Mouse (Mus musculus) embryonic facial prominence, embryonic 10.5 days (tissue): ENCODE measurements around the gene Cavin4. TPM values are rescaled to one million over a fixed set of nuclear protein-coding genes. Genes with fewer than 3 reads are reported as not detected.

ENCODE experiments used
- DNase-seq: peaks from one replicate; pipeline ENCODE4 v3.0.0-alpha.2; 2017; ENCODE audit warnings: low spot score
- H3K27ac ChIP-seq: fragments of 300-500 bp; sonication (generic); replicated peaks from 2 replicates; pipeline ENCODE4 v1.5.1; 2016; ENCODE audit warnings: mild to moderate bottlenecking
- H3K27me3 ChIP-seq: fragments of 300-500 bp; sonication (generic); replicated peaks from 2 replicates; pipeline ENCODE4 v1.6.1; 2016; ENCODE audit warnings: low read depth, mild to moderate bottlenecking; ENCODE audit not compliant: poor library complexity, severe bottlenecking
- H3K36me3 ChIP-seq: fragments of 300-500 bp; sonication (generic); replicated peaks from 2 replicates; pipeline ENCODE4 v1.6.1; 2016; ENCODE audit warnings: mild to moderate bottlenecking, moderate library complexity
- H3K4me1 ChIP-seq: fragments of 300-500 bp; sonication (generic); 2 replicates; pipeline ENCODE4 v1.6.1; 2016
- H3K4me3 ChIP-seq: fragments of 300-500 bp; sonication (generic); 2 replicates; pipeline ENCODE4 v1.5.1; 2016; ENCODE audit warnings: mild to moderate bottlenecking, moderate library complexity
- H3K9me3 ChIP-seq: fragments of 300-500 bp; sonication (generic); 2 replicates; pipeline ENCODE4 v1.6.1; 2016; ENCODE audit warnings: mild to moderate bottlenecking
- WGBS: fragments of 180-500 bp; shearing (Covaris S2); methylation state at CpG from one replicate; pipeline ENCODE4 v1.1.7; 2016; 5-methylcytosine and 5-hydroxymethylcytosine counted together
- polyA plus RNA-seq: library from polyadenylated mRNA; unstranded; fragments of >200 nt; fragmentation: Nextera tagmentation; extraction: Ambion mirVana; gene quantifications from 2 replicates; pipeline ENCODE4 v1.2.1, GENCODE M21; 2016

The Cavin4 gene
- polyA plus RNA-seq, 1 experiment from 2014 or later, result 1.8 TPM

DNA sequence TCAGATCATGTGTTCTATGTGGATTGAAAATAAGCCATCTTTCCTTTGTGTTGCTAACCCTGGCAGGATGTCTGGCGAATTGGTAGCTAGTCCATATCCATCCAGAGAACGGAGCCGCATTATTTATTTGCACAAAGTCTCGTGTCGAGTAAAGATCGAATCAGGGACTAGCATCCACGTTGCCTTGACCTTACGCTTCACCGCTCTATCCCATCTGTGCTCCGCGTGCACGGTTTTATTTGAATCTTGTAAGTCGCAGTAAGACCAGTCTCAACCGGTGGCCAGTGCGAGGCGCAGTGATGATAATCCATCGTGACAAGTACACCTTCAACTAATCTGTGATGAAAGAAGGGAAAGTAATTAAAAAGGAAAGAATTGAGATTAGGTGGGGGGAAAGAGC lies 23.8 kb upstream of the Cavin4 start:
- Histone ChIP-seq H3K36me3 (peaks cover 97% of the 10 kb centered on the region), H3K9me3 (no peaks in the 10 kb centered on the region), H3K4me3 (no peak overlapping the region), H3K27me3 (no peaks in the 10 kb centered on the region), H3K4me1 (no peaks in the 10 kb centered on the region), H3K27ac (no peak overlapping the region)
- WGBS, result 92% methylated on average over 17 of the region's 17 CpGs
- DNase-seq, result no peak

- no peaks in the 10 kb centered on the region for H3K27me3 ChIP-seq
- 82% methylated on average over 6 of the region's 6 CpGs for WGBS
- H3K9me3 ChIP-seq, result peaks cover 4% of the 10 kb centered on the region; the same call in 1 of the 2 replicates
- H3K4me3 ChIP-seq, result no peak overlapping the region
- DNase-seq, result no peak
- H3K36me3 ChIP-seq, result peaks cover 98% of the 10 kb centered on the region
- no peak overlapping the region for H3K27ac ChIP-seq
- no peaks in the 10 kb centered on the region for H3K4me1 ChIP-seq
These were observed 19.5 kb upstream of the Cavin4 start for GRCm38 (mm10) chr4:48643801-48644200.

DNA sequence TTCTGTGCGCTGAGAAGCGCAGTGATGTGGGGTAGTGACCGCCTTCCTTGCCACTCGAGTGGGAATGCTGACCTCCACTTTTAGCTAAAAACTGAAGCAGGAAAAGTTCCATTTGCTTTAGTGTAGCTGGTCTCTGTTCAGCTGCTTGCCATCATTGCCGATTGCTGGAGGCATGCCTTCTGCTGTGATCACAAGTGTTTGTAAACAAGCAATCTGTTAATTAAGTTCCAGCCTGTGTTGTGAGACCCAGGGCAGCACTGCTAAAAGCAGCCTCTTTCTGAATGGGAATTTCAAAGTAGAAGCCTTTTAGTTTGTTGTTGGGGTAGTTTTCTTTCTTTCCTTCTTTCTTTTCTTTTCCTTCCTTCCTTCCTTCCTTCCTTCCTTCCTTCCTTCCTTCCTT lies 17.2 kb upstream of the Cavin4 start:
- 94% methylated on average over 5 of the region's 5 CpGs for WGBS
- Histone ChIP-seq H3K36me3 (peaks cover 97% of the 10 kb centered on the region), H3K4me3 (no peak overlapping the region), H3K9me3 (peaks cover 4% of the 10 kb centered on the region; the same call in 1 of the 2 replicates), H3K27me3 (no peaks in the 10 kb centered on the region), H3K4me1 (no peaks in the 10 kb centered on the region), H3K27ac (no peak overlapping the region)
- no peak for DNase-seq

DNA sequence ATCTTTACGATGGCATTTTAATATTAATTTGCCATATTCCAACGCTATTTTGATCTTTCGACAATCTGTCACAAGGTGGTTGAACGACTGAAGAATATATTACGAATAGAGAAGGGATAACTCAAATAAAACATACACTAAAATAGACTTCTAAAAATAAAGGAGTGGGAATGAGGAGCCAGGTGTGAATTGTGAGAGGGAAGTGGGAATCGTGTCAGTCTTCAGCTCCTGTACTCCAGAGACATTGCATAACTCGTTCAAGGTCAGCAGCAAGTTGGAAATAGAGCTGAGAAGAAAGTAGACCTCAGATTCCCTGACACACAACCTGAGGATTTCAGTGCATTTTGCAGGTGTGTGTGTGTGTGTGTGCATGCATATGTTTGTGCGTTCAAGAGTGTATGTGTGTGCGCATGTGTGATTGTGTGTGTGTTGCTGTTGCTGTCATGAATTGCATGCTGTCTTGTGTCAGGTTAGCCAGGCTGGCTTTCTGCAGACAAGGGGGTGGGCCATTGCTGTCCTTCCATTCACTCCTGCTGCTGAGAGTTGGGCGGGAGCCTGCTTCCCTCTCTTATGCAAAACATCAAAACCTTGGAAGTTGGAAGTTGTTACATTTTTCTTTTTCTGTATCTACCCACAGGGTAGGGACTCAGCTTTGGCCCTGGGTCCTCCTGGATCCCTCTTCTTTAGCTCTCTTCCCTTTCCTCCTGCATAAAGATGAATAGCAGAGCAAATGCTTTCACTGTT lies 12.5 kb upstream of the Cavin4 start:
- Histone ChIP-seq H3K9me3 (peaks cover 4% of the 10 kb centered on the region; the same call in 1 of the 2 replicates), H3K27ac (no peak overlapping the region), H3K27me3 (no peaks in the 10 kb centered on the region), H3K4me1 (no peaks in the 10 kb centered on the region), H3K4me3 (no peak overlapping the region), H3K36me3 (peaks cover 97% of the 10 kb centered on the region)
- WGBS, result 94% methylated on average over 10 of the region's 10 CpGs
- no peak for DNase-seq

DNA sequence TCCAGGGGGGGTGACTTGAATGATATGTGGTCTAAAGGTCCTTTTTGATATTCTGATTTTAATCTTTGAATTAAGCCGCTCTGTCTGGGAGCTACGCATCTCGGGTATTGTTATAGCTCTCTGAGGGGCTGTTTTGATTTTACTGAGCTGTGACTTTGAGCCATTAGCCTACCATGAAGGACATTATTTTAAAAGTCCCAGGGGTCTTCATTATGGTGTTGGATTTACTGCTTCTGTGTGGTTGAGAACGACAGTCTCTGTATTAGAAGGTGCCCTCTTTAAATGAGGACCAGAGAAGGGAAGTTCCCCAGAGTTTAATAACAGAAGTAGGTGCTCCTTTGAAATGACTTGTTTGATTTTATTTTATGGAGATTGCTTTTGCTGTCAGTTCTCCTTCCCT lies 9.2 kb upstream of the Cavin4 start:
- Histone ChIP-seq H3K27ac (no peak overlapping the region), H3K4me1 (no peaks in the 10 kb centered on the region), H3K27me3 (no peaks in the 10 kb centered on the region), H3K36me3 (peaks cover 97% of the 10 kb centered on the region), H3K4me3 (no peak overlapping the region), H3K9me3 (no peaks in the 10 kb centered on the region)
- DNase-seq, result no peak
- WGBS, result 84% methylated on average over 4 of the region's 4 CpGs

GRCm38 (mm10) chr4:48656530-48656929 lies 6.8 kb upstream of the Cavin4 start:
- H3K4me1 ChIP-seq, result no peaks in the 10 kb centered on the region
- WGBS, result 94% methylated on average over 8 of the region's 8 CpGs
- no peaks in the 10 kb centered on the region for H3K27me3 ChIP-seq
- H3K36me3 ChIP-seq, result peaks cover 98% of the 10 kb centered on the region
- H3K9me3 ChIP-seq, result no peaks in the 10 kb centered on the region
- DNase-seq, result no peak
- no peak overlapping the region for H3K27ac ChIP-seq
- H3K4me3 ChIP-seq, result no peak overlapping the region

GRCm38 (mm10) chr4:48660144-48660543 lies 3.2 kb upstream of the Cavin4 start:
- 93% methylated on average over 4 of the region's 4 CpGs for WGBS
- no peak overlapping the region for H3K4me3 ChIP-seq

DNA sequence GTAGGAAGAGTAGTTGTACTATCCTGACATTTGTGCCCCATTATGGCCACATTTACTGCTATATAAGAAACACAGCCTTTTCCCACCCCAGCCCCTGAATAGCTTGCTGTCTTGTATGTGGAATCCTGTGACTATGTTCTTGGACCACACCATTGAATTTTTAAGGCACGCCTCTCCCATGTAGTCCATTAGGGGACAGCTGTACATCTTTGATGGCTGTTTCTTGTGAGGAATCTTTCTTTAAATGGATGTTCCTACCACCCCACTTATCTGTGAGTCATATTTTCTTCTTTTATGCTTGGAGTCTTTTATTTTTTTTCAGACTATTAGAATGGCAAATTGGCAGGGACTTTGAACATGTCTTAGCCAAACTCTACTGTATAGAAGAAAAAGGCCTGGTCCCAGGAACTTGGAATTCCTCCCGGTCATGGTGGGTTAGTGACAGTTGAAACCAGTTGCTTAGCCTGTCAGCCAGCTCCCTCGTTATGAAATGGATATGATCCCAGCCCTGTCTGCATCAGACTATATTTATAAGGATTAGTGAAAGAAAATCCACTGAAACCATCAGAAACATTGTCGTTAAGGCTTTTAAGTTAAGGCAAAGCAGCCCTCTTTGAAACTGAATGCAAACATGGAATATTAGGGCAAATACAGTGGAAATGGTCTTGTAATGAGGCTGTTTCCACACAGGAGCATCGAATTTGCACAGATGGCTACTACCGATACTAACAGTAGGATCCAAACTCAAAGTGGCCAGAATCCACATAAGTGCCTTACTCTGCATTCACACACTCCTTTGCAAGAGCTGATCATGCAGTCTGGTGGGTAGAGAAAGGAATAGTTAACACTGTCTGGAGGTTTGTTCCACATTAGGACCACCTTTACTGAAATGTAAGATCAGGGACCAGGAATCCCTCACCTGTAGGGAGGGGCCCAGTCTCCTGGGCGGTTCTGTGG lies 2.4 kb upstream of the Cavin4 start:
- no peak for DNase-seq
- WGBS, result 93% methylated on average over 7 of the region's 7 CpGs
- H3K9me3 ChIP-seq, result no peaks in the 10 kb centered on the region

More at GRCm38 (mm10) chr4:48660144-48660543, 3.2 kb upstream of the Cavin4 start:
- no peaks in the 10 kb centered on the region for H3K4me1 ChIP-seq
- peaks cover 95% of the 10 kb centered on the region for H3K36me3 ChIP-seq
- H3K9me3 ChIP-seq, result no peaks in the 10 kb centered on the region
- no peaks in the 10 kb centered on the region for H3K27me3 ChIP-seq
- DNase-seq, result no peak
- H3K27ac ChIP-seq, result no peak overlapping the region

DNA sequence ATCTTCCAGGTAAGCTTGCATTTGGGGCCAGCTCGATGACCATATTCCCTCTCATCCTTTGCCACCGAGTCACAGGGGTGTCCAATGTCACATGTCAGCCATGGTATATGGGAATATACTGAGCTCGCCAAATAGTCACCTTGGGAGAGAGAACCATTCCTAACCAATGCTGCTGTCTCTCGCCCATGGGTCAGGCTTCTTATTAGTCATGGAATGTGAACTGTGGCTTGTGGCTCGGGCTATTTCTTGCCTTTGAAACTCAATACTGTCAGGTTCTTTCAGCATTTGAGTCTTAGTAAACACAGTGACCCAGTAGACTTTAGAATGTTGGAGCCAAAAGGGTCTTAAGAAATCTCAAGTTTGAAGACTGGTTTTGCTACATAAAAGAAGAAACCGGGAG lies 707 bp downstream of the Cavin4 start:
- Histone ChIP-seq H3K4me3 (no peak overlapping the region), H3K27me3 (no peaks in the 10 kb centered on the region), H3K36me3 (peaks cover 91% of the 10 kb centered on the region), H3K27ac (no peak overlapping the region), H3K9me3 (no peaks in the 10 kb centered on the region), H3K4me1 (no peaks in the 10 kb centered on the region)
- 89% methylated on average over 6 of the region's 6 CpGs for WGBS
- no peak for DNase-seq

More for the DNA sequence above, 2.4 kb upstream of the Cavin4 start:
- H3K4me3 ChIP-seq, result no peak overlapping the region
- peaks cover 95% of the 10 kb centered on the region for H3K36me3 ChIP-seq
- H3K4me1 ChIP-seq, result no peaks in the 10 kb centered on the region
- no peak overlapping the region for H3K27ac ChIP-seq
- H3K27me3 ChIP-seq, result no peaks in the 10 kb centered on the region

- no peak overlapping the region for H3K27ac ChIP-seq
- H3K27me3 ChIP-seq, result no peaks in the 10 kb centered on the region
- WGBS, result 87% methylated on average over 6 of the region's 6 CpGs
- H3K4me1 ChIP-seq, result no peaks in the 10 kb centered on the region
- no peak for DNase-seq
- no peaks in the 10 kb centered on the region for H3K9me3 ChIP-seq
- no peak overlapping the region for H3K4me3 ChIP-seq
- H3K36me3 ChIP-seq, result peaks cover 91% of the 10 kb centered on the region
These were observed 4.0 kb downstream of the Cavin4 start for GRCm38 (mm10) chr4:48667279-48667678.

DNA sequence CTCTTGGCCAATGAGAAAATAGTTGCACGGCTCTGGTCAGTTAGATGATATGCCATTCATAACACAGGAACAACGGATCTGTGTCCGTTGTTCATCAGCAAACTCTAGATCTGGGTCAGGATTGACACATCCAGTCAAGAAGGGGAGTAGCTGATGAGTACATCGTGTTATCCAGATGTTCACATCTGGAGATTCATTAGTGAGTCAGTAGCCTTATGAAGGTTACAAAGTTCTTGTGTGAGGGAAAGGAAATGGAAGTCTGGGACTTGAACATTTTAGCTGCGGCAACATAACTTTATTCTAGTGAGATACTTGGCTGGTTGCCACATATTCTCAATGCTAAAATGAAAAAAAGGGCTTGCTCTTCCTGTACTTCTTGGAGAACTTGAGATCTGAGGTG lies 9.6 kb downstream of the Cavin4 start:
- WGBS, result 95% methylated on average over 5 of the region's 5 CpGs
- H3K36me3 ChIP-seq, result peaks cover 96% of the 10 kb centered on the region
- no peaks in the 10 kb centered on the region for H3K9me3 ChIP-seq

DNA sequence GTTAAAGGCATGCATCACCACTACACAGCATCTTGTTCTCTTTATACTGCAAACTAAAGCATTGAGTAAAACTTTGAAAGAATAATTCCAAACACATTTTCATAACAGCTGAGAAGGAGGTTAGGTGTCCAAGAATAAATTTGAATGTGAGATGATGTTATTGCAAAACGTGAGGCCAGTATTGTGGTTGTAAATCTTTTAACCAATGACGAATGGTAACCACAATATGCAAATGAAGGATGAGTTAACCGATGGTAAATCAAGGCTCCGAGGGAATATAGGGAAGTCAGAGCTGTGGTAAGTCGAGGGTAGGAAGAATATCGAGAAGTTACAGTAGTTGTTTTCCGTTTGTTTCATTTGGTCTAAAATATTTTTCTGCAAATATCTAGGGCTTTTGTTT lies 11.1 kb downstream of the Cavin4 start:
- H3K36me3 ChIP-seq, result peaks cover 85% of the 10 kb centered on the region
- 95% methylated on average over 7 of the region's 7 CpGs for WGBS

More for the DNA sequence above, 9.6 kb downstream of the Cavin4 start:
- no peak for DNase-seq
- Histone ChIP-seq H3K27ac (no peak overlapping the region), H3K27me3 (no peaks in the 10 kb centered on the region), H3K4me1 (no peaks in the 10 kb centered on the region), H3K4me3 (no peak overlapping the region)

More for the DNA sequence above, 11.1 kb downstream of the Cavin4 start:
- Histone ChIP-seq H3K27me3 (no peaks in the 10 kb centered on the region), H3K27ac (no peak overlapping the region), H3K9me3 (no peaks in the 10 kb centered on the region), H3K4me3 (no peak overlapping the region), H3K4me1 (no peaks in the 10 kb centered on the region)
- no peak for DNase-seq
